Mouse (Mus musculus) MEL (cell line): ENCODE measurements around the gene Tia1.

Source experiments
- CTCF ChIP-seq, 3 experiments: IDR thresholded peaks in 2 of 3; conservative IDR thresholded peaks in 1 of 3; 2 replicates each; pipeline ENCODE4 v1.5.1; 2011 to 2012; ENCODE audit warnings: low read length in 3 of 3, low read depth in 2 of 3, mild to moderate bottlenecking in 2 of 3, improper control_type of control experiment in 1 of 3, inconsistent platforms in 1 of 3, mixed read lengths in 1 of 3, moderate library complexity in 1 of 3; ENCODE audit not compliant: control insufficient read depth in 1 of 3, insufficient read depth in 1 of 3, poor library complexity in 1 of 3, severe bottlenecking in 1 of 3
- EP300 ChIP-seq, 2 experiments: IDR thresholded peaks; 2 replicates each; pipeline ENCODE4 v1.6.1; 2011; ENCODE audit warnings: improper control_type of control experiment in 2 of 2, low read length in 2 of 2, low read depth in 1 of 2, mild to moderate bottlenecking in 1 of 2
- JUND ChIP-seq: IDR thresholded peaks from 2 replicates; pipeline ENCODE4 v1.6.1; 2011; ENCODE audit warnings: low read depth, mild to moderate bottlenecking, improper control_type of control experiment, low read length
- KAT2A ChIP-seq: conservative IDR thresholded peaks from 2 replicates; pipeline ENCODE4 v1.6.1; 2012; ENCODE audit warnings: low read depth, low read length, improper control_type of control experiment, inconsistent platforms
- NELFE ChIP-seq: IDR thresholded peaks from 2 replicates; pipeline ENCODE4 v1.6.1; 2011; ENCODE audit warnings: low read depth, low read length, improper control_type of control experiment
- POLR2A ChIP-seq, 2 experiments: IDR thresholded peaks; 2 replicates each; pipeline ENCODE4 v1.6.1; 2011 to 2012; ENCODE audit warnings: low read length in 2 of 2, mild to moderate bottlenecking in 2 of 2, control low read depth in 1 of 2, improper control_type of control experiment in 1 of 2, low read depth in 1 of 2, moderate library complexity in 1 of 2; ENCODE audit not compliant: control insufficient read depth in 1 of 2, insufficient read depth in 1 of 2, poor library complexity in 1 of 2
- POLR2AphosphoS5 ChIP-seq: IDR thresholded peaks from 2 replicates; pipeline ENCODE4 v1.6.1; 2012; ENCODE audit warnings: low read depth, borderline replicate concordance, mild to moderate bottlenecking, inconsistent platforms, low read length, moderate library complexity, mixed read lengths
- TAL1 ChIP-seq: IDR thresholded peaks from 2 replicates; pipeline ENCODE4 v1.6.1; 2012; ENCODE audit warnings: mild to moderate bottlenecking, inconsistent platforms, low read length, moderate library complexity, mixed read lengths
- TBP ChIP-seq: IDR thresholded peaks from 2 replicates; pipeline ENCODE4 v1.8.0; 2011; ENCODE audit warnings: low read depth, low read length, improper control_type of control experiment
- TCF12 ChIP-seq: IDR thresholded peaks from 2 replicates; pipeline ENCODE4 v1.6.1; 2014; ENCODE audit warnings: low read depth, mild to moderate bottlenecking, inconsistent platforms, low read length, improper control_type of control experiment, moderate library complexity
- ZNF384 ChIP-seq: IDR thresholded peaks from 2 replicates; pipeline ENCODE4 v1.6.1; 2012; ENCODE audit warnings: low read depth, mild to moderate bottlenecking, inconsistent platforms, low read length, improper control_type of control experiment

GRCm38 (mm10) chr6:86378341-86378740 is 25.7 kb upstream of the Tia1 start:
- TF ChIP-seq POLR2A (IDR thresholded peaks at IDR 0.05; ENCODE audit: control insufficient read depth in 1 of 2, insufficient read depth in 1 of 2, low read depth in 1 of 2, low read length in 2 of 2, poor library complexity in 1 of 2), result no peak
- TF ChIP-seq TBP, result no peak
- no peak for TF ChIP-seq TCF12
- TF ChIP-seq ZNF384, result no peak
- TF ChIP-seq KAT2A, result no peak
- TF ChIP-seq POLR2AphosphoS5, result no peak
- no peak for TF ChIP-seq EP300 (IDR thresholded peaks at IDR 0.05; ENCODE audit: low read depth in 1 of 2, low read length in 2 of 2)
- TF ChIP-seq NELFE, result no peak
- TF ChIP-seq CTCF (IDR thresholded peaks at IDR 0.05 in 2 of 3, conservative IDR thresholded peaks at IDR 0.05 in 1 of 3; ENCODE audit: control insufficient read depth in 1 of 3, insufficient read depth in 1 of 3, low read depth in 2 of 3, low read length in 3 of 3, poor library complexity in 1 of 3, severe bottlenecking in 1 of 3), result no peak
- no peak for TF ChIP-seq TAL1
- TF ChIP-seq JUND, result no peak
